Mouse (Mus musculus): Measurements from ENCODE around the gene Ccdc137. TPM values are rescaled to one million over a fixed set of nuclear protein-coding genes. Genes with fewer than 3 reads are reported as not detected.

The Ccdc137 gene
- polyA plus RNA-seq, 1 experiment from 2014 or later: 18.6 TPM

GRCm38 (mm10) chr11:120467736-120468092 is 9.8 kb downstream of the Ccdc137 start:
- H3K9ac ChIP-seq (ENCODE audit: low read length): peak overlapping the region; percentile 80
- H3K27me3 ChIP-seq (replicated peaks; ENCODE audit: control insufficient read depth, insufficient read depth, low read length): no peaks in the 10 kb centered on the region
- H3K36me3 ChIP-seq (ENCODE audit: control insufficient read depth, insufficient read depth, low read length): peaks cover 58% of the 10 kb centered on the region
- ATAC-seq: peak; percentile 68
- H3K4me3 ChIP-seq (ENCODE audit: low read depth, low read length): peak overlapping the region; percentile 90
- H3K4me2 ChIP-seq (ENCODE audit: low read length): peak overlapping the region; percentile 72
- no peak for DNase-seq (ENCODE audit: low spot score)
- H3K27ac ChIP-seq (ENCODE audit: low read depth, low read length): peak overlapping the region; percentile 24; the same call in 1 of the 2 replicates
- H3K9me3 ChIP-seq (replicated peaks; ENCODE audit: control insufficient read depth, low read length): no peaks in the 10 kb centered on the region
- 3% methylated on average over 33 of the region's 33 CpGs for WGBS
- H3K4me1 ChIP-seq (ENCODE audit: control insufficient read depth, insufficient read depth, low read length): peaks cover 11% of the 10 kb centered on the region

GRCm38 (mm10) chr11:120472052-120472451 is 14.1 kb downstream of the Ccdc137 start:
- H3K36me3 ChIP-seq (ENCODE audit: control insufficient read depth, insufficient read depth, low read length): peaks cover 75% of the 10 kb centered on the region
- no peak overlapping the region for H3K9ac ChIP-seq (ENCODE audit: low read length)

GRCm38 (mm10) chr11:120483448-120483934 is 25.6 kb downstream of the Ccdc137 start:
- H3K36me3 ChIP-seq (ENCODE audit: control insufficient read depth, insufficient read depth, low read length): peaks cover 75% of the 10 kb centered on the region
- H3K4me1 ChIP-seq (ENCODE audit: control insufficient read depth, insufficient read depth, low read length): peaks cover 7% of the 10 kb centered on the region
- peak overlapping the region; percentile 90; the same call in 1 of the 2 replicates for H3K4me2 ChIP-seq (ENCODE audit: low read length)
- ATAC-seq: no peak
- H3K4me3 ChIP-seq (ENCODE audit: low read depth, low read length): peak overlapping the region; percentile 97; the same call in 1 of the 2 replicates
- no peaks in the 10 kb centered on the region for H3K27me3 ChIP-seq (replicated peaks; ENCODE audit: control insufficient read depth, insufficient read depth, low read length)
- peak overlapping the region; percentile 91 for H3K27ac ChIP-seq (ENCODE audit: low read depth, low read length)
- 86% methylated on average over 7 of the region's 7 CpGs for WGBS
- H3K9ac ChIP-seq (ENCODE audit: low read length): peak overlapping the region; percentile 86; the same call in 1 of the 2 replicates
- H3K9me3 ChIP-seq (replicated peaks; ENCODE audit: control insufficient read depth, low read length): no peaks in the 10 kb centered on the region
- DNase-seq (ENCODE audit: low spot score): no peak

More at GRCm38 (mm10) chr11:120472052-120472451, 14.1 kb downstream of the Ccdc137 start:
- Histone ChIP-seq H3K27me3 (replicated peaks; ENCODE audit: control insufficient read depth, insufficient read depth, low read length) (no peaks in the 10 kb centered on the region), H3K4me1 (ENCODE audit: control insufficient read depth, insufficient read depth, low read length) (peaks cover 3% of the 10 kb centered on the region; the same call in 1 of the 2 replicates), H3K27ac (ENCODE audit: low read depth, low read length) (no peak overlapping the region), H3K4me2 (ENCODE audit: low read length) (no peak overlapping the region), H3K9me3 (replicated peaks; ENCODE audit: control insufficient read depth, low read length) (no peaks in the 10 kb centered on the region), H3K4me3 (ENCODE audit: low read depth, low read length) (no peak overlapping the region)
- ATAC-seq (no peak), DNase-seq (ENCODE audit: low spot score) (no peak)
- WGBS: 99% methylated on average over 6 of the region's 6 CpGs

- peak within 1 kb of the TSS; percentile 90 for H3K4me2 ChIP-seq (ENCODE audit: low read length)
- DNase-seq (ENCODE audit: low spot score) (peak; percentile 99), ATAC-seq (peak; percentile 97)
- peak within 1 kb of the TSS; percentile 97 for H3K4me3 ChIP-seq (ENCODE audit: low read depth, low read length)
- H3K27ac ChIP-seq (ENCODE audit: low read depth, low read length): peak within 1 kb of the TSS; percentile 91
- H3K9me3 ChIP-seq (replicated peaks; ENCODE audit: control insufficient read depth, low read length): no peaks in the 10 kb centered on the region
- H3K4me1 ChIP-seq (ENCODE audit: control insufficient read depth, insufficient read depth, low read length): peaks cover 7% of the 10 kb centered on the region
- peaks cover 74% of the 10 kb centered on the region for H3K36me3 ChIP-seq (ENCODE audit: control insufficient read depth, insufficient read depth, low read length)
- no peaks in the 10 kb centered on the region for H3K27me3 ChIP-seq (replicated peaks; ENCODE audit: control insufficient read depth, insufficient read depth, low read length)
- WGBS: under 1% methylated on average over 59 of the region's 60 CpGs
- peak within 1 kb of the TSS; percentile 86 for H3K9ac ChIP-seq (ENCODE audit: low read length)
These were observed 26.5 kb downstream of the Ccdc137 start, which contains the start of gene Mrpl12 for GRCm38 (mm10) chr11:120484265-120484981. Gene Mrpl12 (plus strand): TSS chr11:120484613.

GRCm38 (mm10) chr11:120485251-120485650 is 27.3 kb downstream of the Ccdc137 start:
- Histone ChIP-seq H3K36me3 (ENCODE audit: control insufficient read depth, insufficient read depth, low read length) (peaks cover 74% of the 10 kb centered on the region), H3K27me3 (replicated peaks; ENCODE audit: control insufficient read depth, insufficient read depth, low read length) (no peaks in the 10 kb centered on the region), H3K27ac (ENCODE audit: low read depth, low read length) (peak overlapping the region; percentile 91; the same call in 1 of the 2 replicates), H3K9ac (ENCODE audit: low read length) (peak overlapping the region; percentile 86), H3K4me3 (ENCODE audit: low read depth, low read length) (peak overlapping the region; percentile 97), H3K4me2 (ENCODE audit: low read length) (peak overlapping the region; percentile 90), H3K9me3 (replicated peaks; ENCODE audit: control insufficient read depth, low read length) (no peaks in the 10 kb centered on the region), H3K4me1 (ENCODE audit: control insufficient read depth, insufficient read depth, low read length) (peaks cover 7% of the 10 kb centered on the region)
- ATAC-seq (no peak), DNase-seq (ENCODE audit: low spot score) (no peak)
- 9% methylated on average over 10 of the region's 10 CpGs for WGBS

- H3K4me3 ChIP-seq (ENCODE audit: low read depth, low read length): no peak overlapping the region
- no peak overlapping the region for H3K4me2 ChIP-seq (ENCODE audit: low read length)
- 79% methylated on average over 4 of the region's 4 CpGs for WGBS
- H3K9ac ChIP-seq (ENCODE audit: low read length): no peak overlapping the region
- peaks cover 42% of the 10 kb centered on the region for H3K36me3 ChIP-seq (ENCODE audit: control insufficient read depth, insufficient read depth, low read length)
- no peaks in the 10 kb centered on the region for H3K9me3 ChIP-seq (replicated peaks; ENCODE audit: control insufficient read depth, low read length)
- H3K4me1 ChIP-seq (ENCODE audit: control insufficient read depth, insufficient read depth, low read length): peaks cover 24% of the 10 kb centered on the region
- H3K27ac ChIP-seq (ENCODE audit: low read depth, low read length): no peak overlapping the region
- H3K27me3 ChIP-seq (replicated peaks; ENCODE audit: control insufficient read depth, insufficient read depth, low read length): no peaks in the 10 kb centered on the region
- no peak for ATAC-seq
- DNase-seq (ENCODE audit: low spot score): no peak
These were observed 30.6 kb downstream of the Ccdc137 start for GRCm38 (mm10) chr11:120488516-120488915.

- WGBS: 58% methylated on average over 4 of the region's 4 CpGs
- ATAC-seq: peak; percentile 21
- peaks cover 23% of the 10 kb centered on the region for H3K4me1 ChIP-seq (ENCODE audit: control insufficient read depth, insufficient read depth, low read length)
These were observed 31.3 kb downstream of the Ccdc137 start for GRCm38 (mm10) chr11:120489054-120489761.

GRCm38 (mm10) chr11:120490291-120491046 is 32.6 kb downstream of the Ccdc137 start:
- Histone ChIP-seq H3K9ac (ENCODE audit: low read length) (peak overlapping the region; percentile 80), H3K4me1 (ENCODE audit: control insufficient read depth, insufficient read depth, low read length) (peaks cover 20% of the 10 kb centered on the region), H3K27ac (ENCODE audit: low read depth, low read length) (peak overlapping the region; percentile 76), H3K4me2 (ENCODE audit: low read length) (peak overlapping the region; percentile 98; the same call in 1 of the 2 replicates), H3K9me3 (replicated peaks; ENCODE audit: control insufficient read depth, low read length) (no peaks in the 10 kb centered on the region), H3K36me3 (ENCODE audit: control insufficient read depth, insufficient read depth, low read length) (peaks cover 51% of the 10 kb centered on the region), H3K27me3 (replicated peaks; ENCODE audit: control insufficient read depth, insufficient read depth, low read length) (no peaks in the 10 kb centered on the region), H3K4me3 (ENCODE audit: low read depth, low read length) (peak overlapping the region; percentile 95; the same call in 1 of the 2 replicates)
- 36% methylated on average over 4 of the region's 4 CpGs for WGBS
- ATAC-seq: no peak
- peak; percentile 11 for DNase-seq (ENCODE audit: low spot score)

More at GRCm38 (mm10) chr11:120489054-120489761, 31.3 kb downstream of the Ccdc137 start:
- DNase-seq (ENCODE audit: low spot score): peak; percentile 89
- Histone ChIP-seq H3K9ac (ENCODE audit: low read length) (no peak overlapping the region), H3K36me3 (ENCODE audit: control insufficient read depth, insufficient read depth, low read length) (peaks cover 39% of the 10 kb centered on the region), H3K27ac (ENCODE audit: low read depth, low read length) (no peak overlapping the region), H3K27me3 (replicated peaks; ENCODE audit: control insufficient read depth, insufficient read depth, low read length) (no peaks in the 10 kb centered on the region), H3K4me2 (ENCODE audit: low read length) (no peak overlapping the region), H3K4me3 (ENCODE audit: low read depth, low read length) (no peak overlapping the region), H3K9me3 (replicated peaks; ENCODE audit: control insufficient read depth, low read length) (no peaks in the 10 kb centered on the region)
